Mouse (Mus musculus): ENCODE results near the gene Kmt2d. TPM values are rescaled to one million over a fixed set of nuclear protein-coding genes. Genes with fewer than 3 reads are reported as not detected.
A peak's percentile ranks its signal among the peaks of the same experiment; 100 is the strongest.

Kmt2d gene
- polyA plus RNA-seq, 1 experiment from 2014 or later, result 13.3 TPM

- no peak for ATAC-seq (replicated peaks; ENCODE audit: low FRiP score)
- peaks cover 59% of the 10 kb centered on the region for H3K36me3 ChIP-seq
- 84% methylated on average over 11 of the region's 11 CpGs for WGBS
- H3K9ac ChIP-seq, result no peak overlapping the region
- H3K4me3 ChIP-seq (replicated peaks), result no peak overlapping the region
- H3K27me3 ChIP-seq, result no peaks in the 10 kb centered on the region
- no peak overlapping the region for H3K27ac ChIP-seq
- peaks cover 34% of the 10 kb centered on the region for H3K4me1 ChIP-seq
- no peak overlapping the region for H3K4me2 ChIP-seq
- no peaks in the 10 kb centered on the region for H3K9me3 ChIP-seq (replicated peaks)
Observed at GRCm38 (mm10) chr15:98833281-98833680, 37.7 kb downstream of the Kmt2d start.

- Histone ChIP-seq H3K36me3 (peaks cover 59% of the 10 kb centered on the region), H3K9ac (0 out of 2 replicates have a peak overlapping the region, but pooled peaks have one; percentile 81), H3K4me1 (peaks cover 34% of the 10 kb centered on the region), H3K27me3 (no peaks in the 10 kb centered on the region), H3K4me2 (peak overlapping the region; percentile 63), H3K9me3 (replicated peaks) (no peaks in the 10 kb centered on the region), H3K27ac (peak overlapping the region; percentile 94), H3K4me3 (replicated peaks) (peak overlapping the region; percentile 68; the same call in 1 of the 2 replicates)
- no peak for ATAC-seq (replicated peaks; ENCODE audit: low FRiP score)
- WGBS, result 50% methylated on average over 12 of the region's 12 CpGs
Observed at GRCm38 (mm10) chr15:98832161-98833058, 38.6 kb downstream of the Kmt2d start.

- no peaks in the 10 kb centered on the region for H3K27me3 ChIP-seq
- 11% methylated on average over 9 of the region's 9 CpGs for WGBS
- peak overlapping the region; percentile 63 for H3K4me2 ChIP-seq
- peak overlapping the region; percentile 81 for H3K9ac ChIP-seq
- no peaks in the 10 kb centered on the region for H3K9me3 ChIP-seq (replicated peaks)
- H3K36me3 ChIP-seq, result peaks cover 56% of the 10 kb centered on the region
- peak overlapping the region; percentile 94 for H3K27ac ChIP-seq
- peak overlapping the region; percentile 68 for H3K4me3 ChIP-seq (replicated peaks)
- H3K4me1 ChIP-seq, result peaks cover 34% of the 10 kb centered on the region
- peak; percentile 43; the same call in 1 of the 2 replicates for ATAC-seq (replicated peaks; ENCODE audit: low FRiP score)
Observed at GRCm38 (mm10) chr15:98831684-98832035, 39.3 kb downstream of the Kmt2d start.

GRCm38 (mm10) chr15:98830736-98831683 is 40.0 kb downstream of the Kmt2d start, which contains the start of gene Prkag1:
Gene Prkag1, minus strand, starts transcription at chr15:98831521.
- peak within 1 kb of the TSS; percentile 68 for H3K4me3 ChIP-seq (replicated peaks)
- H3K27me3 ChIP-seq, result no peaks in the 10 kb centered on the region
- H3K9me3 ChIP-seq (replicated peaks), result no peaks in the 10 kb centered on the region
- under 1% methylated on average over 64 of the region's 66 CpGs for WGBS
- H3K27ac ChIP-seq, result peak within 1 kb of the TSS; percentile 94
- H3K4me2 ChIP-seq, result peak within 1 kb of the TSS; percentile 63
- peaks cover 34% of the 10 kb centered on the region for H3K4me1 ChIP-seq
- ATAC-seq (replicated peaks; ENCODE audit: low FRiP score), result peak; percentile 95
- H3K36me3 ChIP-seq, result peaks cover 50% of the 10 kb centered on the region
- H3K9ac ChIP-seq, result peak within 1 kb of the TSS; percentile 81

- H3K4me1 ChIP-seq, result peaks cover 24% of the 10 kb centered on the region
- ATAC-seq (replicated peaks; ENCODE audit: low FRiP score), result no peak
- no peak overlapping the region for H3K27ac ChIP-seq
- H3K4me3 ChIP-seq (replicated peaks), result no peak overlapping the region
- H3K36me3 ChIP-seq, result peaks cover 51% of the 10 kb centered on the region
- H3K9me3 ChIP-seq (replicated peaks), result no peaks in the 10 kb centered on the region
- H3K27me3 ChIP-seq, result no peaks in the 10 kb centered on the region
- no peak overlapping the region for H3K4me2 ChIP-seq
- no peak overlapping the region for H3K9ac ChIP-seq
- 87% methylated on average over 7 of the region's 7 CpGs for WGBS
Observed at GRCm38 (mm10) chr15:98827611-98828011, 43.4 kb downstream of the Kmt2d start.

GRCm38 (mm10) chr15:98823434-98823833 is 47.6 kb downstream of the Kmt2d start:
- H3K36me3 ChIP-seq, result peaks cover 82% of the 10 kb centered on the region
- no peak overlapping the region for H3K4me2 ChIP-seq
- 70% methylated on average over 3 of the region's 3 CpGs for WGBS
- no peaks in the 10 kb centered on the region for H3K4me1 ChIP-seq
- no peak overlapping the region for H3K4me3 ChIP-seq (replicated peaks)
- no peak overlapping the region for H3K9ac ChIP-seq
- H3K27ac ChIP-seq, result no peak overlapping the region
- no peaks in the 10 kb centered on the region for H3K9me3 ChIP-seq (replicated peaks)
- ATAC-seq (replicated peaks; ENCODE audit: low FRiP score), result no peak
- H3K27me3 ChIP-seq, result no peaks in the 10 kb centered on the region

- H3K27me3 ChIP-seq, result no peaks in the 10 kb centered on the region
- H3K4me2 ChIP-seq, result no peak overlapping the region
- no peak for ATAC-seq (replicated peaks; ENCODE audit: low FRiP score)
- H3K9me3 ChIP-seq (replicated peaks), result no peaks in the 10 kb centered on the region
- no peaks in the 10 kb centered on the region for H3K4me1 ChIP-seq
- no peak overlapping the region for H3K4me3 ChIP-seq (replicated peaks)
- 96% methylated on average over 5 of the region's 5 CpGs for WGBS
- peaks cover 74% of the 10 kb centered on the region for H3K36me3 ChIP-seq
- H3K27ac ChIP-seq, result no peak overlapping the region
- no peak overlapping the region for H3K9ac ChIP-seq
Observed at GRCm38 (mm10) chr15:98822147-98822546, 48.9 kb downstream of the Kmt2d start.

GRCm38 (mm10) chr15:98821403-98821802 is 49.6 kb downstream of the Kmt2d start:
- WGBS, result 41% methylated on average over 10 of the region's 10 CpGs
- no peaks in the 10 kb centered on the region for H3K4me1 ChIP-seq
- no peaks in the 10 kb centered on the region for H3K27me3 ChIP-seq
- no peak overlapping the region for H3K4me2 ChIP-seq
- ATAC-seq (replicated peaks; ENCODE audit: low FRiP score), result no peak
- peaks cover 79% of the 10 kb centered on the region for H3K36me3 ChIP-seq
- H3K9ac ChIP-seq, result no peak overlapping the region
- no peaks in the 10 kb centered on the region for H3K9me3 ChIP-seq (replicated peaks)
- no peak overlapping the region for H3K27ac ChIP-seq
- H3K4me3 ChIP-seq (replicated peaks), result no peak overlapping the region

GRCm38 (mm10) chr15:98820937-98821336 is 50.1 kb downstream of the Kmt2d start:
- Histone ChIP-seq H3K27ac (no peak overlapping the region), H3K9ac (no peak overlapping the region), H3K27me3 (no peaks in the 10 kb centered on the region), H3K4me1 (no peaks in the 10 kb centered on the region), H3K9me3 (replicated peaks) (no peaks in the 10 kb centered on the region), H3K36me3 (peaks cover 82% of the 10 kb centered on the region), H3K4me2 (no peak overlapping the region), H3K4me3 (replicated peaks) (no peak overlapping the region)
- WGBS, result 87% methylated on average over 4 of the region's 4 CpGs
- no peak for ATAC-seq (replicated peaks; ENCODE audit: low FRiP score)

- ATAC-seq (replicated peaks; ENCODE audit: low FRiP score), result no peak
- 92% methylated on average over 7 of the region's 7 CpGs for WGBS
- no peak overlapping the region for H3K9ac ChIP-seq
- no peak overlapping the region for H3K27ac ChIP-seq
- H3K36me3 ChIP-seq, result peaks cover 82% of the 10 kb centered on the region
- H3K4me1 ChIP-seq, result no peaks in the 10 kb centered on the region
- no peak overlapping the region for H3K4me2 ChIP-seq
- H3K9me3 ChIP-seq (replicated peaks), result no peaks in the 10 kb centered on the region
- H3K27me3 ChIP-seq, result no peaks in the 10 kb centered on the region
- no peak overlapping the region for H3K4me3 ChIP-seq (replicated peaks)
Observed at GRCm38 (mm10) chr15:98818171-98818570, 52.8 kb downstream of the Kmt2d start.

GRCm38 (mm10) chr15:98812741-98813424 is 58.1 kb downstream of the Kmt2d start:
- ATAC-seq (replicated peaks; ENCODE audit: low FRiP score), result no peak
- Histone ChIP-seq H3K27me3 (peaks cover 29% of the 10 kb centered on the region), H3K9me3 (replicated peaks) (no peaks in the 10 kb centered on the region), H3K4me2 (no peak overlapping the region), H3K4me1 (peaks cover 15% of the 10 kb centered on the region), H3K9ac (no peak overlapping the region), H3K4me3 (replicated peaks) (no peak overlapping the region), H3K27ac (no peak overlapping the region), H3K36me3 (peaks cover 58% of the 10 kb centered on the region)
- WGBS, result 89% methylated on average over 20 of the region's 20 CpGs

All from kidney, embryonic 15.5 days (tissue).